Mouse (Mus musculus): ENCODE results near the gene Lrrc4c. TPM values are rescaled to one million over a fixed set of nuclear protein-coding genes. Genes with fewer than 3 reads are reported as not detected.

The Lrrc4c gene
- 10 to 100 TPM; 50.8 to 62.0 TPM for total RNA-seq (2021)
- long read RNA-seq, experiment 1, transcript Lrrc4c-201 (3 exons, 3,492 nt), result major isoform, 17 of 24 reads
- long read RNA-seq, experiment 1, partial matches to known transcripts, result 0 of 24 reads
- long read RNA-seq, experiment 1, other reads (novel, unspliced or antisense), result 6 of 24 reads
- long read RNA-seq, experiment 2, transcript Lrrc4c-201 (3 exons, 3,492 nt), result major isoform, 37 of 45 reads
- long read RNA-seq, experiment 2, partial matches to known transcripts, result 0 of 45 reads
- long read RNA-seq, experiment 2, other reads (novel, unspliced or antisense), result 8 of 45 reads

- peak; percentile 49 to 54 for DNase-seq (ENCODE audit: low spot score in 2 of 2)
Observed at GRCm38 (mm10) chr2:96317387-96318299, at the start of gene Lrrc4c. TSS of gene Lrrc4c (plus strand) at chr2:96318169.

DNA sequence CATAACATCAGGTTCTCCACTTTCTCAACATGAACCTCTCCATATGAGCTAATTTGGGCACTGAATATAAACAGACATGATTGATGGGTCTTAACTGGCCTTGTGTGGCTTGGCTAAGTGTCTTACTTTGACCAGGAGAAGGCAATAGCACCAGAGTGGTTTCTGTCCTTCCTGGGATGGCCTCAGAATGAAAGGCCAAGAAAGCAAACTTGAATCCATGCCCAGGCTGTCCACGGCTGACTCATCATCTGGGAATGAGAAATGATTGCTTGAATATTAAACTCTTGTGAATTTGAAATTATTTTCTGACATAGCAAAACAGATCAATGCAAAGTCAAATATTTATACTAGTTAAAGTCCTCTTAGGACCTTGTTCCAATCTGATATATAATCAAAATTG is 42.9 kb upstream of the Lrrc4c start:
- DNase-seq (ENCODE audit: low spot score in 2 of 2), result no peak

DNA sequence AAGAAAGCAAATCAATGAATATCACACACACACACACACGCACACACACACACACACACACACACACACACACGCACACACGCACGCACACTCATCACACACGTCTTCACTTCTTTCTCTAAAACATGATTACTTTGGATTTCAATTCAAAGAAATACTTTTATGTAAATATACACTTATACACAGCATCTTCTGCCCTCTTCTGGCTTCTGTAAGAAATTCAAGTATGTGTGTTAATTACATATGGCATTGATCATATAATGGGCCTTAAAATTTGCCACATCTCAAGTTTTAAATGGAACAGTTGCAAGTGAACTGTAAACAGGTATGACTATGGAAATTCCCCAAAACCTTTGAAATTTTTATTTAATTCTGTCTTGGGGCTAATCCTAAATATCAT is 35.0 kb upstream of the Lrrc4c start:
- no peak for DNase-seq (ENCODE audit: low spot score in 2 of 2)

DNA sequence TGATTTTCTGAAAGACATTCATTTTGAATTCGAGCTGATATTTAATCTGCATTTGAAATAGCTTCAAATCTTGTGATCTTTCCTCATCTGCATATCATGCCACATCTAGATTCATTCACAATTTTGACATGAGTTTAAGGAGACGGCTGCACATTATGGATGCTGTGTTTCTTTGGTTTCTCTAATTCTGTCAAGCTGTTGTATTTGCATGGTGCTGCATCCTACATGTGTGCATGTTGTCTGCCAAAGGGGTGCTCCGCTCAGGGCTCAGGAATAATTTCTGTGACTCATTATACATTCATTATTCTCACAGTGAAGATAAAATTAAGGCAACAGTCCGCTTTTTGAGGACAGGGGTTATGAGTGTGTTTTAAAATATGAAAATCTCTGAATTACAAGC is 30.5 kb upstream of the Lrrc4c start:
- peak in 1 of 2 experiments; percentile 11 for DNase-seq (ENCODE audit: low spot score in 2 of 2)

GRCm38 (mm10) chr2:96290541-96290940 is 27.4 kb upstream of the Lrrc4c start:
- peak in 1 of 2 experiments; percentile 18 for DNase-seq (ENCODE audit: low spot score in 2 of 2)

- DNase-seq (ENCODE audit: low spot score in 2 of 2), result no peak
Observed at GRCm38 (mm10) chr2:96315034-96315433, 2.9 kb upstream of the Lrrc4c start.

DNA sequence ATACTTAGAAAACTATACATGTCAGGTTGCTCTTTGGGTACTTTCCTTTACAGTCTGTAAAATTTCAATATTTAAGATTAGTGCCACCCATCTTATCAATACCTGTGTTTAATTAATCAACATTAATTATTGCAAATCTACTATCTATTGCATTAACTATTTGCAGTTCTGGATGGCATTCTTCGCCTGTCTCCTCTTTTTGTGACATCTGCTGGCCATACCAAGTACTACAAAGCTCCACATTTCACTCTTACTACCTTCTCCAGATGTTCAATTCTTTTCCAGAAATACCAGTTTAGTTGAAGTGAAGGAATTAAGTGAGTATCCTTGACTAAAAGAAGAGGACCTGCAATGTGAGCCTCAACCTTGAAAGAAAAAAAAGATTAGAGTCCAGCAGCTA is 1.4 kb upstream of the Lrrc4c start:
- DNase-seq (ENCODE audit: low spot score in 2 of 2), result peak in 1 of 2 experiments; percentile 19

GRCm38 (mm10) chr2:96318556-96318955 is 587 bp downstream of the Lrrc4c start:
- DNase-seq (ENCODE audit: low spot score in 2 of 2), result no peak

GRCm38 (mm10) chr2:96319201-96319600 is 1.2 kb downstream of the Lrrc4c start:
- peak; percentile 12 to 37 for DNase-seq (ENCODE audit: low spot score in 2 of 2)

DNA sequence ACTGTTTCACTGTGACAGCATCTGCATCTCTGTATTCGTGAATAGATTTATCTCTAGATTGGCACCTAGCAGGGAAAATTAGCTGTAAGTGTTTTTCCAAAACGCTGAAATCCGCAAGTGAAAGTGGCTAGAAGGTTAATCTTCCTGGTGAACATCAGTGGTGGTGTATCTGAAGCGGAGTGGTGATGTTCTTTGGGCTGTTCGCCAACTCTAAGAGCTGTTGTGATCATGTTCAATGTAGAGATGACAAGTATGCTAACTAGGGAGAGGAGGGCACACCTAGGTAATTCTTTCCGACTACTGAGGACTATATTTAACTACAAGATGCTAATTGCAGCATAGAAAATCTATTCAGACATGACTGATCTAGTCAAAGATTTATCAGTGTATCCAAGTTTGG is 1.7 kb downstream of the Lrrc4c start:
- peak; percentile 9 to 25 for DNase-seq (ENCODE audit: low spot score in 2 of 2)

GRCm38 (mm10) chr2:96334652-96335051 is 16.7 kb downstream of the Lrrc4c start:
- DNase-seq (ENCODE audit: low spot score in 2 of 2), result no peak

DNA sequence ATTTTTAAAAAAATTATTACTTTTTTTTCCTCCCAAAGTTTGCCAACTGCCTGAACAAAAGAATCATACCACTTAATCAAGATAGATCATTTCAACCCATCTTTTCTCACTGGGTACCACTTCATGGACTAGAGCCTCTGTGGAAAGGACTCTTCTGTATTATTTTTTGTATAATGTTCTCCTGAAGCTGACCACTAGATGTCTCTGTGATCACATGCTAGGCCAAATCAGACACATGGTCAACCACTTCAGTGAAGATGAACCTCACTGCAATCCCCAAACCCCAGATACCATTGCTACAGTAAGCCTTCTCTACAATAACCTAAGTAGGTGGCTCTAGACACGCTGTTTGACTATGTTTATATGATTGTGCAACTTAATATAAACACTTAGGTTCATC is 19.4 kb downstream of the Lrrc4c start:
- DNase-seq (ENCODE audit: low spot score in 2 of 2), result peak in 1 of 2 experiments; percentile 66

DNA sequence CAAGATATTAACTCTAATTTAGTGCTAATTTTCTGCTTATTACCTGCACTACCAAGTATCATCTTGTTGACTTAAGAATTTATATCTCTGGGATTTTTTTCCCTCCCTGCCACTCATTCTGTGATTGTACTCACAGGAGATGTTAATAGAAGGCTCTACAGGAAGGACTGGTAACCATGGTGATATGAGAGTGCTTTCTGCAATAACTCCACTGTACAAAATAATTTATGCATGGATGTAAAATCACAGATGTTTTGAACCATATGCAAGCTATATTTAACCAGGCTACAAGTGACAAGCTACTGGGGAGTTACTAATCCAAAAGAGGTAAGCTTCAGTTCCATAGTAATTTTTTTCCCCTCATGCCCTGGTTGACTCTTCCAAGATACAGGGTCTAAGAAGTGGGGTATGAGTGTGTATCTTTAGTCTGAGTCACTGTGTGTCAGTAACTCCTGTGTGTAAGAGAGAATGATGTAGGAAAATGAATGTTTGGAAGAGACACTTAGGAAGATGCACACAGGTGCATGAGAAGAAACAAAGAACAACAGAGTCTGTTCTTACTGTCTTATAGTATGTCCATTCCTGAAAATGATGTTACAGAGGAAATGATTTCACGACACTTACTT is 83.3 kb downstream of the Lrrc4c start:
- peak in 1 of 2 experiments; percentile 12 for DNase-seq (ENCODE audit: low spot score in 2 of 2)

- DNase-seq (ENCODE audit: low spot score in 2 of 2), result no peak
Observed at GRCm38 (mm10) chr2:96402514-96402913, 84.5 kb downstream of the Lrrc4c start.

- no peak for DNase-seq (ENCODE audit: low spot score in 2 of 2)
Observed at GRCm38 (mm10) chr2:96406856-96407255, 88.9 kb downstream of the Lrrc4c start.

- no peak for DNase-seq (ENCODE audit: low spot score in 2 of 2)
Observed at GRCm38 (mm10) chr2:96411182-96411581, 93.2 kb downstream of the Lrrc4c start.

DNA sequence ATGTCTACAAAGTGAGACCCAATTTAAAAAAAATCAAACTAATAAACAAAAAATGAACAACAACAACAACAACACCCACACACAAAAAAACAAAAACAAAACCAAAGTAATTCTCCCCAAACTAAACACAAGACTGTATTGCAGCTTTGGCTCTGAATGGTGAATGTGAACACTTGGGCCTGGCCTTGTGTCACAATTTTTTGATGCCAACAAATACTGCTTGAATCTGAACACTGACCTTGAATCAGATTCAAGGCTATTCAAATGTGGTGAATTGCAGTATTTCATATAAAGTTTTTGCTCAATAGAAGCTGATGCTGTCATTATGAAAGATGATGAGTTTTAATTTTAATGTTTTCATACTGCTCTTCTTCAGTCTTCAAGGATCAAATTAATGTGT is 143.6 kb downstream of the Lrrc4c start:
- DNase-seq (ENCODE audit: low spot score in 2 of 2), result no peak

DNA sequence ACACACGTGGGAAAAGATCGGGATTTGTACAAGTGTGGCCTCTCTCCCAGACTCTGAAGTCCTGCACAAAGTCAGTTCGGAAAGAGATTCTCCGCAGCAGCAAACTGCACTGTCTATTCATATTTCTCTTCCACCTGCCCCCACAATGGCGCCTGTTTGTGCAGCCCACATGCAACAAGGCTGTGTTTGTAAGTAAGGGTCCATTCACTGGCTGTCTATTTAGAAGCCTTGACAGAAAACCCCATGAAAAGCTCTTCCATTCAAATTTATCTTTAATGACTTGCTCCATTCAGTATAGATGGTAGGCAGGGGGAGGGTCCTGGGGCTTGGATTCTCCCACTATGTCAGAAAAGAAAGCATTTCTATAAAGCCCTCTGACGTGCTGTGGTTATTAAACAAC is 157.7 kb downstream of the Lrrc4c start:
- peak; percentile 13 to 40 for DNase-seq (ENCODE audit: low spot score in 2 of 2)

GRCm38 (mm10) chr2:96499116-96499882 is 181.3 kb downstream of the Lrrc4c start:
- DNase-seq (ENCODE audit: low spot score in 2 of 2), result no peak

DNA sequence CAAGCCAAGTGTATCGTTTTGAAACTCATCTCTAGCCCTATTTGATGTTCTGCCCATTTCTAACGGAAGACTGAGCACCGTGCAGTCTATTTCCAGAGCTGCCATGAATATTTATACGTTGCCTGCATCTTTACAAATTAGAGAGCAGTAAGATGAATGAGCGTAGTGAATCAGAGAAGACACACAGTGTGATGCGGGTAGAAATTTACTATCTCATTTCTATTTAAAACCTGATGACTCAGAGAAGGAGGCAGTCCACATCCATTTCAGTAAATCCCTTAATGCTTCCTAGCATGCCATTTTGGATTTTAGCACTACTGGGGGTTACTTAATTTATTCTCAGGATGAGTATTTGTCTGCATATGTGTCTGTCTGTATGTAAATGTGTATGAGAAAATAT is 186.2 kb downstream of the Lrrc4c start:
- peak in 1 of 2 experiments; percentile 8 for DNase-seq (ENCODE audit: low spot score in 2 of 2)

- DNase-seq (ENCODE audit: low spot score in 2 of 2), result no peak
Observed at GRCm38 (mm10) chr2:96505641-96506040, 187.7 kb downstream of the Lrrc4c start.

All from layer of hippocampus, postnatal 14 days (tissue).